Mouse (Mus musculus) forebrain, embryonic 12.5 days (tissue): Measurements from ENCODE around the gene Nde1. TPM values are rescaled to one million over a fixed set of nuclear protein-coding genes. Genes with fewer than 3 reads are reported as not detected.
"Not testable (repeated sequence)": the region's sequence is repeated elsewhere in the genome, so short reads cannot be mapped to it uniquely, and the experiment has no call there.

Source experiments
- ATAC-seq: fragments of 200-750 bp; cut with Nextera tagmentation; 2 replicates; pipeline ENCODE4 v1.8.0; 2017; ENCODE audit warnings: moderate TSS enrichment; ENCODE audit not compliant: low FRiP score
- H3K27ac ChIP-seq: fragments of 300-500 bp; sonication (generic); 2 replicates; pipeline ENCODE4 v1.5.1; 2016; ENCODE audit warnings: mild to moderate bottlenecking
- H3K27me3 ChIP-seq: fragments of 300-500 bp; sonication (generic); 2 replicates; pipeline ENCODE4 v1.6.1; 2016; ENCODE audit warnings: mild to moderate bottlenecking
- H3K36me3 ChIP-seq: fragments of 300-500 bp; sonication (generic); replicated peaks from 2 replicates; pipeline ENCODE4 v1.6.1; 2016; ENCODE audit warnings: mild to moderate bottlenecking
- H3K4me1 ChIP-seq: fragments of 300-500 bp; sonication (generic); 2 replicates; pipeline ENCODE4 v1.6.1; 2016
- H3K4me2 ChIP-seq: fragments of 300-500 bp; sonication (generic); 2 replicates; pipeline ENCODE4 v1.6.1; 2016; ENCODE audit warnings: mild to moderate bottlenecking, moderate library complexity
- H3K4me3 ChIP-seq: fragments of 300-500 bp; sonication (generic); replicated peaks from 2 replicates; pipeline ENCODE4 v1.5.1; 2016; ENCODE audit warnings: mild to moderate bottlenecking
- H3K9ac ChIP-seq: fragments of 300-500 bp; sonication (generic); 2 replicates; pipeline ENCODE4 v1.6.1; 2016; ENCODE audit warnings: mild to moderate bottlenecking
- H3K9me3 ChIP-seq: fragments of 300-500 bp; sonication (generic); 2 replicates; pipeline ENCODE4 v1.6.1; 2016
- WGBS: fragments of 180-500 bp; shearing (Covaris S2); methylation state at CpG from one replicate; pipeline ENCODE4 v1.1.7; 2016; 5-methylcytosine and 5-hydroxymethylcytosine counted together
- polyA plus RNA-seq: library from polyadenylated mRNA; unstranded; fragments of >200 nt; fragmentation: Nextera tagmentation; extraction: Ambion mirVana; gene quantifications from 2 replicates; pipeline ENCODE4 v1.2.1, GENCODE M21; 2016

Gene Nde1
- polyA plus RNA-seq, 1 experiment from 2014 or later = 161 TPM

DNA sequence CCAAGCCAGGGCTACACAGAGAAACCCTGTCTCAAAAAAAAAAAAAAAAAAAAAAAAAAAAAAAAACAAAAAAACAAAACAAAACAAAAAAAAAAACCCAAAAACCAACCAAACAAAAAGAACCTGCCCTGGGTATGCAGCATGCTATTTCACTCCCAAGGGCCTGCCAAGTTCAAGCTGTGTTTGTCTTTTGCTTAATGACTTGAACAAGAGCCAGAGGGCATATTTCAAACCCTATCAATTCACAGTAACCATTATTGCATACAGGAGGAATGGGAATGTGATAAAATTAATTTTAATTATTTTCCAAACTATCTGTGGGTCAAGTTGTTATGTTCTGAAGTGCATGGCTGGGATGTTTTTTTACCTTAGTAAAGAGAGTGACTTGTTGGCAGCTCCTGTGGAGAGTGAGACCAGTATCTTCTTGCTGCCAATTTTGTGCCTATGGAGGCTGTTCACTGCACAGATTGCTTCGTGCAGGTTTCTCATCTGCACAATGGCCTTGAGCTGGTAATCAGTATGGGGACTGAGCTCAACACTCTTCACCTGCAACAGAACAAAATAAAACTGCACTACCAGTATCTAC lies 25.0 kb upstream of the Nde1 start:
- ATAC-seq = no peak
- Histone ChIP-seq H3K36me3 (peaks cover 83% of the 10 kb centered on the region), H3K4me3 (no peak overlapping the region), H3K9ac (no peak overlapping the region), H3K4me2 (no peak overlapping the region), H3K9me3 (no peaks in the 10 kb centered on the region), H3K27ac (no peak overlapping the region), H3K27me3 (no peaks in the 10 kb centered on the region), H3K4me1 (no peaks in the 10 kb centered on the region)
- 81% methylated on average over 1 of the region's 1 CpGs for WGBS

DNA sequence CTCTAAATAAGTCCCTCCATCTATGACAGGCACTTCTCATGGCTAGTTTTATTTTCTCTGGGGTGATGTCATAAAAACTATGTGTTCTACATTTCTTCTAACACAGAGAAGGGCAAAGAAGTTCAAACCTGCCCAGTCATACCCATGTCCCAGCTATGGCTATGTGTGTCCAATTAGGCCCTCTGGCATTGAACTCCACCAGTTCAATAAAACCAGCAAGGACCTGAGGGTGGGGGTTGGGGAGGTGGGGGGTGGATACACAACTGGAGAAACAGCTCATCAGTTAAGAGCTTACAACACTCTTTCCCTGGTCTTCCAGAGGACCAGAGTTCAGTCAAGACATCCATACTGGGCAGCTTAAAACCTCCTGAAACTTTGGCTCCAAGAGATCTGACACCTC lies 24.0 kb upstream of the Nde1 start:
- no peak overlapping the region for H3K4me3 ChIP-seq
- H3K27me3 ChIP-seq = no peaks in the 10 kb centered on the region
- H3K9ac ChIP-seq = no peak overlapping the region
- no peaks in the 10 kb centered on the region for H3K9me3 ChIP-seq
- H3K4me2 ChIP-seq = no peak overlapping the region
- H3K4me1 ChIP-seq = no peaks in the 10 kb centered on the region
- peaks cover 85% of the 10 kb centered on the region for H3K36me3 ChIP-seq
- no peak for ATAC-seq
- no peak overlapping the region for H3K27ac ChIP-seq

- Histone ChIP-seq H3K4me1 (no peaks in the 10 kb centered on the region), H3K27me3 (no peaks in the 10 kb centered on the region), H3K36me3 (peaks cover 83% of the 10 kb centered on the region), H3K9ac (no peak overlapping the region), H3K4me2 (no peak overlapping the region), H3K27ac (no peak overlapping the region), H3K9me3 (no peaks in the 10 kb centered on the region), H3K4me3 (no peak overlapping the region)
- no peak for ATAC-seq
- 91% methylated on average over 3 of the region's 3 CpGs for WGBS
Measured at GRCm38 (mm10) chr16:14143298-14143697, 19.8 kb upstream of the Nde1 start.

DNA sequence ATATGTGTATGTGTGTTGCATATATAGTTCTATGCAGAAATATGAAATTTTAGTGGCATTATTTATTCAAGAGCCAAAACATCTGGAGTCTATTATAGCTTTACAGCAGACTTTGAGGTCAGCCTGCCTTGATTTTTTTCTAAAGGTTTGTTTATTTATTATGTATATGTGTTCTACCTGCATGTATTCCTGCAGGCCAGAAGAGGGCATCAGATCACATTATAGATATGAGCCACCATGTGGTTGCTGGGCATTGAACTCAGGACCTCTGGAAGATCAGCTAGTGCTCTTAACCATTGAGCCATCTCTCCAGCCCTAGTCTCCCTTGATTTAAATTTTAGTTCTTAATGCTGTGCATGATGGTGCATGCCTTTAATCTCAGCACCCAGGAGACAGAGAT lies 15.4 kb upstream of the Nde1 start:
- Histone ChIP-seq H3K9me3 (no peaks in the 10 kb centered on the region), H3K9ac (no peak overlapping the region), H3K27ac (no peak overlapping the region), H3K4me1 (no peaks in the 10 kb centered on the region), H3K4me2 (no peak overlapping the region), H3K27me3 (no peaks in the 10 kb centered on the region), H3K36me3 (peaks cover 74% of the 10 kb centered on the region), H3K4me3 (no peak overlapping the region)
- no peak for ATAC-seq

- no peak for ATAC-seq
- Histone ChIP-seq H3K9me3 (no peaks in the 10 kb centered on the region), H3K36me3 (peaks cover 48% of the 10 kb centered on the region), H3K9ac (no peak overlapping the region), H3K4me2 (no peak overlapping the region), H3K4me3 (no peak overlapping the region), H3K27ac (no peak overlapping the region), H3K27me3 (no peaks in the 10 kb centered on the region), H3K4me1 (no peaks in the 10 kb centered on the region)
- WGBS = 95% methylated on average over 4 of the region's 4 CpGs
Measured at GRCm38 (mm10) chr16:14151718-14152117, 11.4 kb upstream of the Nde1 start.

DNA sequence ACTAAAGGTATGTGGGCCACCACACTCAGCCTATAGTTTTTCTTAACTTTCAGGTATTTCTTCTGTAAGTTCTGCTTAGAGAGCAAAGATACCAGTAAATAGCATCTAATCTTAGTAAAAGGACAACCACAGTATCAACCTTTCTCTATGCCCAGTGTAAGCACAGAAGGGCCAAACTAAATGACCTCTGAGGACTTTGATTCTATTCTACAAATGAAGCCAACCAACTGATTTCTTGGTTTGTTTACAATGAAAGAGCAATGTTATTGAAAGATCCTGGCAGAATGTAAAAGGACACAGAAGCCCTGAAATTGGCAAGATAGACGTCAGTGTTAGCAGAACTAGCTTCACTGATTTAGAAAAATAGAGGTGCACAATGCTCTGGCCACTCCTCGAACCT lies 7.4 kb upstream of the Nde1 start:
- Histone ChIP-seq H3K4me1 (peaks cover 11% of the 10 kb centered on the region), H3K36me3 (peaks cover 27% of the 10 kb centered on the region)
- not testable (repeated sequence) for H3K27me3 ChIP-seq, H3K9me3 ChIP-seq, H3K9ac ChIP-seq, H3K4me3 ChIP-seq, ATAC-seq, H3K4me2 ChIP-seq, H3K27ac ChIP-seq
- 96% methylated on average over 1 of the region's 2 CpGs for WGBS

DNA sequence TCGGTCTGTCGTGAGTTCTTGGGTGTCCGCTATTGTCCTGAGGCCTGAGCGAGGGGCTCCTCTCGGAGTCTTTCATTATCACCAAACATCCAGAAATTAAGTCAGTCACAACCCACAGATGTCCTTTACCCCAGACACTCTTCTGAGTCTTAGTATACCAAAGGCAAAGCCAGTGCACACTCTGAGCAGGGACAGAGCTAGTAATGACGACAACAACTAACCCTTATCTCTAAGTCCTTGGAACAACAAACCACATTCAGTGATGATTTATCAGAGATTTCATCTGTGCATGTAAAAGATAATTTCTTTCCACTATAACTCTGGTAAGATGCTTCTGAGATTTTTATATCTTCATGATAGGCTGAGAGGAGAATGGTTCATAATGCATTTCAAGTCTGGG lies 6.8 kb upstream of the Nde1 start:
- 92% methylated on average over 6 of the region's 6 CpGs for WGBS
- no peak for ATAC-seq
- H3K36me3 ChIP-seq = peaks cover 20% of the 10 kb centered on the region

GRCm38 (mm10) chr16:14158536-14158935 lies 4.5 kb upstream of the Nde1 start:
- Histone ChIP-seq H3K9ac (peak overlapping the region; percentile 70), H3K36me3 (0 out of 2 replicates have a peak, but pooled peaks cover 2% of the 10 kb centered on the region), H3K4me3 (peak overlapping the region; percentile 69), H3K27me3 (no peaks in the 10 kb centered on the region), H3K4me1 (peaks cover 11% of the 10 kb centered on the region), H3K9me3 (no peaks in the 10 kb centered on the region), H3K27ac (peak overlapping the region; percentile 83), H3K4me2 (peak overlapping the region; percentile 75)
- ATAC-seq = no peak
- WGBS = 11% methylated on average over 7 of the region's 7 CpGs

More for the DNA sequence above, 6.8 kb upstream of the Nde1 start:
- Histone ChIP-seq H3K27me3 (no peaks in the 10 kb centered on the region), H3K9ac (no peak overlapping the region), H3K4me1 (peaks cover 11% of the 10 kb centered on the region), H3K4me3 (no peak overlapping the region), H3K4me2 (no peak overlapping the region), H3K9me3 (no peaks in the 10 kb centered on the region), H3K27ac (no peak overlapping the region)

GRCm38 (mm10) chr16:14158936-14159745 lies 3.9 kb upstream of the Nde1 start:
- H3K4me1 ChIP-seq = peaks cover 17% of the 10 kb centered on the region
- no peaks in the 10 kb centered on the region for H3K27me3 ChIP-seq
- peak; percentile 94 for ATAC-seq
- H3K27ac ChIP-seq = peak overlapping the region; percentile 95
- peak overlapping the region; percentile 69 for H3K4me3 ChIP-seq
- no peaks in the 10 kb centered on the region for H3K9me3 ChIP-seq
- H3K4me2 ChIP-seq = peak overlapping the region; percentile 75
- peak overlapping the region; percentile 70 for H3K9ac ChIP-seq
- H3K36me3 ChIP-seq = no peaks in the 10 kb centered on the region
- WGBS = under 1% methylated on average over 44 of the region's 58 CpGs

DNA sequence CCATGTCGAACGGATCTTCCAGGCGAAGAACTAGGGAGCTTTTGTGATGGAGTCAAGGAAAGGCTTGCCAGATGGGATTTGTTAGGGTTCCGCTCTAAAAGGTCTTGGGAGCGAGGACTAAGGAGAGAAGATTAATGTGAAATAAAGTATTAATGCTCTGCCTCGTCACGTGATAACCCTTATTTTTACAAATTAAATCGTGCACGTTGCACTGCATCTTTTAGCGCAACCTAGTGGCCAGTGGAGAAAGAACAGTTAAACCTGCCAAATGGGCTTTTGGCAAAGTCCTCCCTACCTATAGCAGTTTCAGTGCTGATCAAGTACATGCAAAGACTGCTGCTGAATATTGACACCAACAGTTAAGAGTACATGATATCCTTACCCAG lies 3.3 kb upstream of the Nde1 start:
- Histone ChIP-seq H3K36me3 (no peaks in the 10 kb centered on the region), H3K9ac (peak overlapping the region; percentile 61), H3K27ac (peak overlapping the region; percentile 95), H3K4me3 (peak overlapping the region; percentile 69), H3K4me1 (peaks cover 23% of the 10 kb centered on the region), H3K27me3 (no peaks in the 10 kb centered on the region), H3K4me2 (peak overlapping the region; percentile 75), H3K9me3 (no peaks in the 10 kb centered on the region)
- under 1% methylated on average over 10 of the region's 10 CpGs for WGBS
- ATAC-seq = peak; percentile 10

DNA sequence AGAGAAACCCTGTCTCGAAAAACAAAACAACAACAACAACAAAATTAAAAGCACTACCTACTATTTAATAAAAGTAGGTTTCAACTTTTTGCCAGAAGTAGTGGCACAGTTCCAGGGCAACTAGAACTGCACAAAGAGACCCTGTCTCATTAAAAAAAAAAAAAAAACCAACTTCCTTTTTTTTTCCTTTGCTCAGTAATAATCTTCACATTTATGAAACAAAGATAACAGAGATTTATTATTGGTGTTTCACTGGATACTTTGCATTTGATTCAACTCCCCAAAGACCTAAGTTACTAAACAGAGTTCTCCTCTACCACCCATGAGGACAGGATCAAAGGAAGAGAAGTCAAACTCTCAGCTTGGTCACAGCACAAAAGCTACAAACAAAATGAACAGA lies 2.1 kb upstream of the Nde1 start:
- ATAC-seq = no peak
- Histone ChIP-seq H3K4me2 (no peak overlapping the region), H3K4me3 (no peak overlapping the region), H3K36me3 (no peaks in the 10 kb centered on the region), H3K4me1 (peaks cover 35% of the 10 kb centered on the region), H3K27ac (no peak overlapping the region), H3K9me3 (no peaks in the 10 kb centered on the region), H3K27me3 (no peaks in the 10 kb centered on the region), H3K9ac (no peak overlapping the region)
- whole genome bisulfite sequencing = 90% methylated on average over 1 of the region's 1 CpGs

- WGBS = 2% methylated on average over 10 of the region's 10 CpGs
- ATAC-seq = no peak
- Histone ChIP-seq H3K4me1 (peaks cover 28% of the 10 kb centered on the region), H3K4me3 (peak overlapping the region; percentile 65), H3K27ac (peak overlapping the region; percentile 72; the same call in 1 of the 2 replicates), H3K36me3 (peaks cover 5% of the 10 kb centered on the region), H3K4me2 (peak overlapping the region; percentile 67), H3K9ac (peak overlapping the region; percentile 80), H3K27me3 (no peaks in the 10 kb centered on the region), H3K9me3 (no peaks in the 10 kb centered on the region)
Measured at GRCm38 (mm10) chr16:14163731-14164130, 656 bp downstream of the Nde1 start.

GRCm38 (mm10) chr16:14166490-14166889 lies 3.4 kb downstream of the Nde1 start:
- H3K36me3 ChIP-seq = peaks cover 31% of the 10 kb centered on the region
- peaks cover 28% of the 10 kb centered on the region for H3K4me1 ChIP-seq
- no peak overlapping the region for H3K4me2 ChIP-seq
- WGBS = 90% methylated on average over 4 of the region's 4 CpGs
- no peak overlapping the region for H3K4me3 ChIP-seq
- no peak overlapping the region for H3K27ac ChIP-seq
- no peak for ATAC-seq
- no peaks in the 10 kb centered on the region for H3K27me3 ChIP-seq
- H3K9ac ChIP-seq = no peak overlapping the region
- H3K9me3 ChIP-seq = no peaks in the 10 kb centered on the region
